Mouse (Mus musculus) neural tube, embryonic 12.5 days (tissue): ENCODE measurements around the gene Rasgrp4. TPM values are rescaled to one million over a fixed set of nuclear protein-coding genes. Genes with fewer than 3 reads are reported as not detected.

ENCODE experiments used
- ATAC-seq: fragments of 200-750 bp; cut with Nextera tagmentation; 2 replicates; pipeline ENCODE4 v1.8.0; 2017; ENCODE audit warnings: low read depth, mild to moderate bottlenecking, moderate TSS enrichment, moderate library complexity; ENCODE audit not compliant: low FRiP score
- H3K27ac ChIP-seq: fragments of 300-500 bp; sonication (generic); 2 replicates; pipeline ENCODE4 v1.5.1; 2016
- H3K27me3 ChIP-seq: fragments of 300-500 bp; sonication (generic); replicated peaks from 2 replicates; pipeline ENCODE4 v1.6.1; 2016; ENCODE audit warnings: mild to moderate bottlenecking
- H3K36me3 ChIP-seq: fragments of 300-500 bp; sonication (generic); 2 replicates; pipeline ENCODE4 v1.6.1; 2016; ENCODE audit warnings: mild to moderate bottlenecking
- H3K4me1 ChIP-seq: fragments of 300-500 bp; sonication (generic); 2 replicates; pipeline ENCODE4 v1.6.1; 2016
- H3K4me2 ChIP-seq: fragments of 300-500 bp; sonication (generic); replicated peaks from 2 replicates; pipeline ENCODE4 v1.6.1; 2016; ENCODE audit warnings: mild to moderate bottlenecking
- H3K4me3 ChIP-seq: fragments of 300-500 bp; sonication (generic); 2 replicates; pipeline ENCODE4 v1.5.1; 2016
- H3K9ac ChIP-seq: fragments of 300-500 bp; sonication (generic); 2 replicates; pipeline ENCODE4 v1.6.1; 2016; ENCODE audit warnings: mild to moderate bottlenecking
- H3K9me3 ChIP-seq: fragments of 300-500 bp; sonication (generic); 2 replicates; pipeline ENCODE4 v1.6.1; 2016; ENCODE audit warnings: mild to moderate bottlenecking
- WGBS: fragments of 180-500 bp; shearing (Covaris S2); methylation state at CpG from one replicate; pipeline ENCODE4 v1.1.7; 2016; 5-methylcytosine and 5-hydroxymethylcytosine counted together
- polyA plus RNA-seq: library from polyadenylated mRNA; unstranded; fragments of >200 nt; fragmentation: Nextera tagmentation; extraction: Ambion mirVana; gene quantifications from 2 replicates; pipeline ENCODE4 v1.2.1, GENCODE M21; 2016

Rasgrp4 gene
- polyA plus RNA-seq, 1 experiment from 2014 or later = 0.77 TPM

- Histone ChIP-seq H3K27ac (no peak overlapping the region), H3K4me1 (peaks cover 4% of the 10 kb centered on the region; the same call in 1 of the 2 replicates), H3K9me3 (peaks cover 4% of the 10 kb centered on the region; the same call in 1 of the 2 replicates), H3K4me3 (no peak overlapping the region), H3K27me3 (peaks cover 13% of the 10 kb centered on the region), H3K4me2 (no peak overlapping the region), H3K9ac (no peak overlapping the region), H3K36me3 (0 out of 2 replicates have a peak, but pooled peaks cover 5% of the 10 kb centered on the region)
- ATAC-seq = no peak
- WGBS = 95% methylated on average over 14 of the region's 14 CpGs
Observed at GRCm38 (mm10) chr7:29154018-29154720, 19.5 kb downstream of the Rasgrp4 start.

- Histone ChIP-seq H3K9me3 (peaks cover 4% of the 10 kb centered on the region; the same call in 1 of the 2 replicates), H3K4me2 (peak overlapping the region; percentile 98), H3K27me3 (peaks cover 24% of the 10 kb centered on the region), H3K27ac (peak overlapping the region; percentile 87), H3K9ac (peak overlapping the region; percentile 82), H3K4me1 (peaks cover 4% of the 10 kb centered on the region; the same call in 1 of the 2 replicates), H3K4me3 (peak overlapping the region; percentile 77), H3K36me3 (0 out of 2 replicates have a peak, but pooled peaks cover 5% of the 10 kb centered on the region)
- peak; percentile 92 for ATAC-seq
- WGBS = 8% methylated on average over 37 of the region's 37 CpGs
Observed at GRCm38 (mm10) chr7:29155196-29155837, 20.7 kb downstream of the Rasgrp4 start.

GRCm38 (mm10) chr7:29155838-29156782, 21.5 kb downstream of the Rasgrp4 start, which contains the start of gene Fam98c:
Fam98c (minus strand) TSS chr7:29156234.
- H3K27me3 ChIP-seq = peaks cover 24% of the 10 kb centered on the region
- H3K4me1 ChIP-seq = peaks cover 4% of the 10 kb centered on the region; the same call in 1 of the 2 replicates
- peak within 1 kb of the TSS; percentile 82 for H3K9ac ChIP-seq
- H3K27ac ChIP-seq = peak within 1 kb of the TSS; percentile 87
- peaks cover 4% of the 10 kb centered on the region; the same call in 1 of the 2 replicates for H3K9me3 ChIP-seq
- H3K4me2 ChIP-seq = peak within 1 kb of the TSS; percentile 98
- peaks cover 8% of the 10 kb centered on the region; the same call in 1 of the 2 replicates for H3K36me3 ChIP-seq
- peak within 1 kb of the TSS; percentile 77 for H3K4me3 ChIP-seq
- peak; percentile 83 for ATAC-seq
- WGBS = 3% methylated on average over 68 of the region's 68 CpGs

- Histone ChIP-seq H3K4me3 (no peak overlapping the region), H3K4me2 (no peak overlapping the region), H3K9me3 (peaks cover 4% of the 10 kb centered on the region; the same call in 1 of the 2 replicates), H3K9ac (no peak overlapping the region), H3K27ac (no peak overlapping the region), H3K27me3 (peaks cover 27% of the 10 kb centered on the region), H3K36me3 (peaks cover 18% of the 10 kb centered on the region), H3K4me1 (peaks cover 7% of the 10 kb centered on the region; the same call in 1 of the 2 replicates)
- ATAC-seq = no peak
- WGBS = 3% methylated on average over 5 of the region's 5 CpGs
Observed at GRCm38 (mm10) chr7:29158264-29158663, 23.6 kb downstream of the Rasgrp4 start.

GRCm38 (mm10) chr7:29162294-29162693, 27.6 kb downstream of the Rasgrp4 start:
- Histone ChIP-seq H3K27me3 (peaks cover 27% of the 10 kb centered on the region), H3K9ac (no peak overlapping the region), H3K27ac (no peak overlapping the region), H3K4me3 (no peak overlapping the region), H3K9me3 (no peaks in the 10 kb centered on the region), H3K4me1 (0 out of 2 replicates have a peak, but pooled peaks cover 2% of the 10 kb centered on the region), H3K36me3 (peaks cover 22% of the 10 kb centered on the region), H3K4me2 (no peak overlapping the region)
- WGBS = 87% methylated on average over 5 of the region's 5 CpGs
- ATAC-seq = no peak

GRCm38 (mm10) chr7:29162750-29163525, 28.3 kb downstream of the Rasgrp4 start:
- no peak for ATAC-seq
- WGBS = 24% methylated on average over 9 of the region's 9 CpGs

GRCm38 (mm10) chr7:29167656-29168055, 33.0 kb downstream of the Rasgrp4 start:
- no peak overlapping the region for H3K27ac ChIP-seq

More at GRCm38 (mm10) chr7:29162750-29163525, 28.3 kb downstream of the Rasgrp4 start:
- Histone ChIP-seq H3K27me3 (peaks cover 29% of the 10 kb centered on the region), H3K9ac (no peak overlapping the region), H3K4me3 (no peak overlapping the region), H3K36me3 (peaks cover 22% of the 10 kb centered on the region), H3K27ac (no peak overlapping the region), H3K4me2 (no peak overlapping the region), H3K9me3 (no peaks in the 10 kb centered on the region), H3K4me1 (peaks cover 7% of the 10 kb centered on the region; the same call in 1 of the 2 replicates)

GRCm38 (mm10) chr7:29168121-29168695, 33.6 kb downstream of the Rasgrp4 start:
- Histone ChIP-seq H3K4me2 (peak overlapping the region; percentile 68), H3K27ac (no peak overlapping the region)

More at GRCm38 (mm10) chr7:29167656-29168055, 33.0 kb downstream of the Rasgrp4 start:
- Histone ChIP-seq H3K4me1 (peaks cover 41% of the 10 kb centered on the region), H3K4me2 (peak overlapping the region; percentile 68), H3K36me3 (peaks cover 10% of the 10 kb centered on the region; the same call in 1 of the 2 replicates), H3K4me3 (peak overlapping the region; percentile 66), H3K27me3 (peaks cover 24% of the 10 kb centered on the region), H3K9ac (peak overlapping the region; percentile 68), H3K9me3 (no peaks in the 10 kb centered on the region)
- no peak for ATAC-seq
- 14% methylated on average over 19 of the region's 19 CpGs for WGBS

GRCm38 (mm10) chr7:29168791-29169230, 34.2 kb downstream of the Rasgrp4 start:
- peak; percentile 14 for ATAC-seq
- no peak overlapping the region for H3K27ac ChIP-seq
- H3K27me3 ChIP-seq = peaks cover 35% of the 10 kb centered on the region
- WGBS = under 1% methylated on average over 14 of the region's 14 CpGs
- peak overlapping the region; percentile 66 for H3K4me3 ChIP-seq
- peaks cover 13% of the 10 kb centered on the region for H3K36me3 ChIP-seq
- H3K4me1 ChIP-seq = peaks cover 47% of the 10 kb centered on the region
- peak overlapping the region; percentile 68 for H3K4me2 ChIP-seq
- H3K9me3 ChIP-seq = no peaks in the 10 kb centered on the region
- H3K9ac ChIP-seq = peak overlapping the region; percentile 68

More at GRCm38 (mm10) chr7:29168121-29168695, 33.6 kb downstream of the Rasgrp4 start:
- Histone ChIP-seq H3K9ac (peak overlapping the region; percentile 68), H3K27me3 (peaks cover 29% of the 10 kb centered on the region), H3K36me3 (peaks cover 13% of the 10 kb centered on the region; the same call in 1 of the 2 replicates), H3K4me3 (peak overlapping the region; percentile 66), H3K4me1 (peaks cover 44% of the 10 kb centered on the region), H3K9me3 (no peaks in the 10 kb centered on the region)
- ATAC-seq = no peak
- WGBS = 2% methylated on average over 10 of the region's 10 CpGs

GRCm38 (mm10) chr7:29169231-29170065, 34.8 kb downstream of the Rasgrp4 start:
- WGBS = under 1% methylated on average over 26 of the region's 39 CpGs

More at GRCm38 (mm10) chr7:29169231-29170065, 34.8 kb downstream of the Rasgrp4 start:
- Histone ChIP-seq H3K4me1 (peaks cover 47% of the 10 kb centered on the region), H3K27ac (peak overlapping the region; percentile 47), H3K36me3 (peaks cover 18% of the 10 kb centered on the region), H3K4me2 (peak overlapping the region; percentile 68), H3K4me3 (peak overlapping the region; percentile 66), H3K9me3 (no peaks in the 10 kb centered on the region), H3K27me3 (peaks cover 42% of the 10 kb centered on the region), H3K9ac (peak overlapping the region; percentile 68)
- peak; percentile 77 for ATAC-seq
